ENCODE assay signal across 8 mouse cellular contexts in genomic region chr9:79759385-79760005, GRCm38 (mm10). TPM values are rescaled to one million over a fixed set of nuclear protein-coding genes. Genes with fewer than 3 reads are reported as not detected.
DNase-seq lines count a peak whose midpoint lies in the region; ATAC-seq and TF ChIP-seq lines count a peak whose summit lies in the region.

Cox7a2 (minus strand) TSS chr9:79759878.

- intact Hi-C loops in gastrocnemius, adult 2 months (cut with DNase I): loop anchor here (2.0 kb wide), 1 partner anchor 33 kb away; the partner anchor contains the start of gene Tmem30a
- intact Hi-C loops in left cerebral cortex, adult 2 months (cut with DNase I): loop anchor here (1.0 kb wide), 1 partner anchor 34 kb away; the partner anchor contains the start of gene Tmem30a

- H3K4me3 ChIP-seq in gastrocnemius, adult 2 months: peak within 1 kb of the TSS; percentile 87
- H3K4me3 ChIP-seq in hindbrain, postnatal 0 days (ENCODE audit: low read length): peak within 1 kb of the TSS; percentile 60
- peak within 1 kb of the TSS; percentile 98 for H3K4me3 ChIP-seq in left cerebral cortex, adult 2 months

- peak within 1 kb of the TSS; percentile 68 for H3K9ac ChIP-seq in hindbrain, postnatal 0 days (replicated peaks; ENCODE audit: low read length)

- 0 out of 2 replicates have a peak, but pooled peaks cover 7% of the 10 kb centered on the region for H3K36me3 ChIP-seq in hindbrain, postnatal 0 days (ENCODE audit: insufficient read depth, low read length)

- peak within 1 kb of the TSS; percentile 92 for H3K27ac ChIP-seq in gastrocnemius, adult 2 months
- peak within 1 kb of the TSS; percentile 91 for H3K27ac ChIP-seq in hindbrain, postnatal 0 days
- H3K27ac ChIP-seq in left cerebral cortex, adult 2 months: peak within 1 kb of the TSS; percentile 89

- no peaks in the 10 kb centered on the region for H3K9me3 ChIP-seq in hindbrain, postnatal 0 days (ENCODE audit: low read length)

- peak; percentile 97 for ATAC-seq in common myeloid progenitor, adult 5-6 weeks (replicated peaks; ENCODE audit: low read depth, poor library complexity, severe bottlenecking)
- ATAC-seq in hindbrain, postnatal 0 days: peak; percentile 100
- peak; percentile 94 for ATAC-seq in megakaryocyte, adult 5-6 weeks (ENCODE audit: poor library complexity, severe bottlenecking)

- no peak for TF ChIP-seq CTCF in gastrocnemius, adult 2 months (IDR thresholded peaks at IDR 0.05)
- TF ChIP-seq CTCF in hindbrain, postnatal 0 days (IDR thresholded peaks at IDR 0.05; ENCODE audit: low read depth): no peak
- no peak for TF ChIP-seq CTCF in left cerebral cortex, adult 2 months (IDR thresholded peaks at IDR 0.05)

- peak within 1 kb of the TSS; percentile 78 for H3K4me2 ChIP-seq in hindbrain, postnatal 0 days (ENCODE audit: low read depth, low read length)

- DNase-seq in ZHBTc4 (ENCODE audit: low read depth, low spot score): peak; percentile 98
- DNase-seq in gastrocnemius, adult 2 months: peak; percentile 98
- DNase-seq in hindbrain, postnatal 0 days (ENCODE audit: low spot score): peak; percentile 98
- DNase-seq in left cerebral cortex, adult 2 months (ENCODE audit: extremely low spot score in 1 of 2, low spot score in 2 of 2): peak; percentile 92 to 93
- peak; percentile 95 for DNase-seq in right cerebral cortex, adult 2 months (ENCODE audit: low spot score in 2 of 2)
- DNase-seq in urinary bladder, postnatal 14 days (ENCODE audit: low spot score): peak; percentile 95

- H3K4me1 ChIP-seq in hindbrain, postnatal 0 days (ENCODE audit: insufficient read depth, low read length): peaks cover 4% of the 10 kb centered on the region; the same call in 1 of the 2 replicates

- no peaks in the 10 kb centered on the region for H3K27me3 ChIP-seq in hindbrain, postnatal 0 days (ENCODE audit: insufficient read depth, low read length)

- WGBS in hindbrain, postnatal 0 days: under 1% methylated on average over 49 of the region's 49 CpGs

RNA-seq across cellular contexts. Expression of gene Cox7a2, which starts in this region (rescaled TPM):
- 99.8 and 129 TPM in 2 replicates for total RNA-seq in common myeloid progenitor, adult 5-6 weeks (2017)
- 100 to 1,000 TPM; 330 to 468 TPM for total RNA-seq in gastrocnemius, adult 2 months (2021)
- 376 and 422 TPM in 2 replicates for total RNA-seq in hindbrain, postnatal 0 days (2014; rRNA removed)
- 1,132 and 1,136 TPM in 2 replicates for polyA plus RNA-seq in hindbrain, postnatal 0 days (2015; fragmentation: Nextera tagmentation; extraction: Ambion mirVana)
- total RNA-seq in left cerebral cortex, adult 2 months (2021): 100 to 1,000 TPM; 343 to 356 TPM
- total RNA-seq in megakaryocyte, adult 5-6 weeks (2015): 346 and 414 TPM in 2 replicates
- 115 and 122 TPM in 2 replicates for total RNA-seq in megakaryocyte, adult 5-6 weeks (2017)

Comparison
In these comparisons a context has a peak if more than half of its experiments do, and no peak if none do; other contexts are left out.
1. Peak in every context shown above with its lines: DNase-seq, ATAC-seq, H3K4me3 ChIP-seq and H3K27ac ChIP-seq.